Mouse (Mus musculus) hematopoietic multipotent progenitor cell, adult 10-12 weeks (in vitro differentiated cells): ENCODE measurements around the gene Fez1. TPM values are rescaled to one million over a fixed set of nuclear protein-coding genes. Genes with fewer than 3 reads are reported as not detected.

Source experiments
- polyA plus RNA-seq: library from polyadenylated mRNA; stranded (reverse); fragments of >175 nt; gene quantifications from 2 replicates; pipeline ENCODE4 v1.2.3, GENCODE M21; 2012; ENCODE audit warnings: low replicate concordance

The Fez1 gene
- polyA plus RNA-seq, result not detected in 2 replicates

GRCm38 (mm10) chr9:36821644-36822000, at the start of gene Fez1:
TSS of gene Fez1 (plus strand) at chr9:36821864.

GRCm38 (mm10) chr9:36796781-36797555, 24.7 kb upstream of the Fez1 start, which contains the start of gene Ei24:
TSS of gene Ei24 (minus strand) at chr9:36797393.

Other genes with a start within 250 kb of the Fez1 start
- not detected in 2 replicates for gene Gm17689, start 239.2 kb upstream of the Fez1 start, polyA plus RNA-seq
- gene A630095E13Rik, start 178.5 kb upstream of the Fez1 start, polyA plus RNA-seq, result not detected in 2 replicates
- not detected in 2 replicates for gene Acrv1, start 128.6 kb upstream of the Fez1 start, polyA plus RNA-seq
- 0.25 and 0.39 TPM in 2 replicates for gene Chek1, start 94.8 kb upstream of the Fez1 start, polyA plus RNA-seq
- gene Stt3a, start 54.2 kb upstream of the Fez1 start, polyA plus RNA-seq, result 1.2 and 8.7 TPM in 2 replicates
- gene Ei24, start 24.5 kb upstream of the Fez1 start, polyA plus RNA-seq, result 27.6 and 34.8 TPM in 2 replicates